Mouse (Mus musculus) retina, postnatal 1 day (tissue): ENCODE data around the gene Pi4k2a.
A peak's percentile ranks its signal among the peaks of the same experiment; 100 is the strongest.

Experiments used
- DNase-seq: peaks from one replicate; pipeline ENCODE4 v3.0.0-alpha.2; 2012

Gene Pi4k2a

GRCm38 (mm10) chr19:42089748-42090595, at the start of gene Pi4k2a:
Gene Pi4k2a, plus strand, starts transcription at chr19:42090470.
- DNase-seq: peak; percentile 100

GRCm38 (mm10) chr19:42043988-42044387, 46.3 kb upstream of the Pi4k2a start:
- DNase-seq: no peak

GRCm38 (mm10) chr19:42045269-42046102, 44.8 kb upstream of the Pi4k2a start, which contains the start of gene Hoga1:
Gene Hoga1, plus strand, starts transcription at chr19:42045610.
- peak; percentile 90 for DNase-seq

GRCm38 (mm10) chr19:42050251-42050650, 40.0 kb upstream of the Pi4k2a start:
- no peak for DNase-seq

GRCm38 (mm10) chr19:42051351-42051750, 38.9 kb upstream of the Pi4k2a start:
- no peak for DNase-seq

GRCm38 (mm10) chr19:42051948-42052347, 38.3 kb upstream of the Pi4k2a start, which contains the start of gene 4933411K16Rik:
Gene 4933411K16Rik, plus strand, starts transcription at chr19:42052248.
- DNase-seq: no peak

GRCm38 (mm10) chr19:42054255-42054654, 36.0 kb upstream of the Pi4k2a start:
- no peak for DNase-seq

GRCm38 (mm10) chr19:42055881-42056280, 34.4 kb upstream of the Pi4k2a start:
- no peak for DNase-seq

GRCm38 (mm10) chr19:42056719-42057409, 33.4 kb upstream of the Pi4k2a start:
- no peak for DNase-seq

- no peak for DNase-seq
Observed at GRCm38 (mm10) chr19:42058426-42058825, 31.8 kb upstream of the Pi4k2a start.

GRCm38 (mm10) chr19:42061443-42061842, 28.8 kb upstream of the Pi4k2a start:
- DNase-seq: no peak

- DNase-seq: no peak
Observed at GRCm38 (mm10) chr19:42068441-42069240, 21.6 kb upstream of the Pi4k2a start.

GRCm38 (mm10) chr19:42069241-42069525, 21.1 kb upstream of the Pi4k2a start:
- peak; percentile 30 for DNase-seq

- DNase-seq: no peak
Observed at GRCm38 (mm10) chr19:42071221-42071620, 19.0 kb upstream of the Pi4k2a start.

GRCm38 (mm10) chr19:42071886-42072608, 18.2 kb upstream of the Pi4k2a start:
- no peak for DNase-seq

GRCm38 (mm10) chr19:42072802-42073201, 17.5 kb upstream of the Pi4k2a start:
- no peak for DNase-seq

- no peak for DNase-seq
Observed at GRCm38 (mm10) chr19:42075051-42075450, 15.2 kb upstream of the Pi4k2a start.

GRCm38 (mm10) chr19:42075992-42076391, 14.3 kb upstream of the Pi4k2a start:
- no peak for DNase-seq

GRCm38 (mm10) chr19:42078566-42078965, 11.7 kb upstream of the Pi4k2a start:
- DNase-seq: no peak

- DNase-seq: no peak
Observed at GRCm38 (mm10) chr19:42079006-42079405, 11.3 kb upstream of the Pi4k2a start.

GRCm38 (mm10) chr19:42079950-42080349, 10.3 kb upstream of the Pi4k2a start:
- no peak for DNase-seq

- DNase-seq: no peak
Observed at GRCm38 (mm10) chr19:42080469-42080868, 9.8 kb upstream of the Pi4k2a start.
